Mouse (Mus musculus) neural tube, postnatal 0 days (tissue): ENCODE results near the gene Cd300ld5. TPM values are rescaled to one million over a fixed set of nuclear protein-coding genes. Genes with fewer than 3 reads are reported as not detected.

Experiments
- polyA plus RNA-seq: library from polyadenylated mRNA; unstranded; fragments of >200 nt; fragmentation: Nextera tagmentation; extraction: Ambion mirVana; gene quantifications from 2 replicates; pipeline ENCODE4 v1.2.1, GENCODE M21; 2015

Gene Cd300ld5
- not detected in 2 replicates for polyA plus RNA-seq

DNA sequence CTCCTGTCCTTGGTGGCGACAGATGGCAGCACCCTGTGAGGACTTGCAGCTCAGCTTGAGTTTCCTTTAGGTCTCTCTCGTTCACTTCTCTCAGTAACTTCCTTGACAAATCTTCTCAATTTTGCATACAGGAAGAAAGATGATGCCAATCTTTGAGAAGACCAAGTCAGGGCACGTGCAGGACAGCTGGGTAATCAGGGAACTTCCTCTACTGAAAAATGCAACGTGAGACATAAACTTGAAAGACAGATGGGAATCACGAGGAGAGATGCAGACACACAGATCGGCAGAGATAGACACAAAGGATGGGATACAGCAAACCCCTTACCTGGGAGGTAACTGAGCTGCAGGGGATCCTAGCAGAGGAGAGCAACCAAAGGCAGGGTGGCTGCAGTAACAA lies at the start of gene Cd300ld5:
Gene Cd300ld5 (minus strand): TSS at position 101 of the 400 bp plus-strand sequence.

DNA sequence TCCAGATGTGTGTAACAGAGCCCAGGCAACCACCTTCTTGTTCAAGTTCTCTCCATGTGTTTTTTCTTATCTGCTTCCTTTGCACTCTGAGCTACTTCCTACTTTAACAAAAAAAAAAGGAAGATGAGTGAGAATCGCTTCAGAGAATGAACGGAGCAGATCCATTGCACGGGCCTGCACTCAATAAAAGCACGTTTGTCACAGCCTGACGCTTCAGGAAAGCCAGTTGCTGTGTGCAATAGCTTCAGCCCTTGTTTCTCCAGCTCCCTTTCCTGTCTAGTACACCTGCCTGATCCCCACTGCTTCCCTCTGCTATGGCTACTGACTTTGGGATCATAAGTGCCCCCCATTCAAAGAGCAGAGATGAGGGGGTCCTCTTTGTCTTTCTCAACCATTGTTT lies 24.5 kb upstream of the Cd300ld5 start, which contains the start of gene Cd300e:
Gene Cd300e (minus strand): TSS at position 101 of the 400 bp plus-strand sequence.

DNA sequence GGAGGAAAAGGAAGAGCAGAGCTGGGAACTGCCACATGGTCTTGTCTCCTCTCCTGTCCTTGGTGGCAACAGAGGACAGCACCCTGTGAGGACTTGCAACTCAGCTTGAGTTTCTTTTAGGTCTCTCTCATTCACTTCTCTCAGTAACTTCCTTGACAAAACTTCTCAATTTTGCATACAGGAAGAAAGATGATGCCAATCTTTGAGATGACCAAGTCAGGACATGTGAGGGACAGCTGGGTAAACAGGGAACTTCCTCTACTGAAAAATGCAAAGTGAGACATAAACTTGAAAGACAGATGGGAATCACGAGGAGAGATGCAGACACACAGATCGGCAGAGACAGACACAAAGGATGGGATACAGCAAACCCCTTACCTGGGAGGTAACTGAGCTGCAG lies 10.7 kb upstream of the Cd300ld5 start, which contains the start of gene Cd300ld3:
Gene Cd300ld3 (minus strand): TSS at position 151 of the 400 bp plus-strand sequence.

DNA sequence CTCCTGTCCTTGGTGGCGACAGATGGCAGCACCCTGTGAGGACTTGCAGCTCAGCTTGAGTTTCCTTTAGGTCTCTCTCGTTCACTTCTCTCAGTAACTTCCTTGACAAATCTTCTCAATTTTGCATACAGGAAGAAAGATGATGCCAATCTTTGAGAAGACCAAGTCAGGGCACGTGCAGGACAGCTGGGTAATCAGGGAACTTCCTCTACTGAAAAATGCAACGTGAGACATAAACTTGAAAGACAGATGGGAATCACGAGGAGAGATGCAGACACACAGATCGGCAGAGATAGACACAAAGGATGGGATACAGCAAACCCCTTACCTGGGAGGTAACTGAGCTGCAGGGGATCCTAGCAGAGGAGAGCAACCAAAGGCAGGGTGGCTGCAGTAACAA lies 10.7 kb downstream of the Cd300ld5 start, which contains the start of gene Cd300ld4:
Gene Cd300ld4 (minus strand): TSS at position 101 of the 400 bp plus-strand sequence.

DNA sequence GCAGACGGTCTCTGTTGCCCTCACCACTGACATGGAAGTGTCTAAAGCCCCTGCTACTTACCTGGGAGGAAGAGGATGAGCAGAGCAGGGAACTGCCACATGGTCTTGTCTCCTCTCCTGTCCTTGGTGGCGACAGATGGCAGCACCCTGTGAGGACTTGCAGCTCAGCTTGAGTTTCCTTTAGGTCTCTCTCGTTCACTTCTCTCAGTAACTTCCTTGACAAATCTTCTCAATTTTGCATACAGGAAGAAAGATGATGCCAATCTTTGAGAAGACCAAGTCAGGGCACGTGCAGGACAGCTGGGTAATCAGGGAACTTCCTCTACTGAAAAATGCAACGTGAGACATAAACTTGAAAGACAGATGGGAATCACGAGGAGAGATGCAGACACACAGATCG lies 21.5 kb downstream of the Cd300ld5 start, which contains the start of gene Cd300ld2:
Gene Cd300ld2 (minus strand): TSS at position 101 of the 400 bp plus-strand sequence.

DNA sequence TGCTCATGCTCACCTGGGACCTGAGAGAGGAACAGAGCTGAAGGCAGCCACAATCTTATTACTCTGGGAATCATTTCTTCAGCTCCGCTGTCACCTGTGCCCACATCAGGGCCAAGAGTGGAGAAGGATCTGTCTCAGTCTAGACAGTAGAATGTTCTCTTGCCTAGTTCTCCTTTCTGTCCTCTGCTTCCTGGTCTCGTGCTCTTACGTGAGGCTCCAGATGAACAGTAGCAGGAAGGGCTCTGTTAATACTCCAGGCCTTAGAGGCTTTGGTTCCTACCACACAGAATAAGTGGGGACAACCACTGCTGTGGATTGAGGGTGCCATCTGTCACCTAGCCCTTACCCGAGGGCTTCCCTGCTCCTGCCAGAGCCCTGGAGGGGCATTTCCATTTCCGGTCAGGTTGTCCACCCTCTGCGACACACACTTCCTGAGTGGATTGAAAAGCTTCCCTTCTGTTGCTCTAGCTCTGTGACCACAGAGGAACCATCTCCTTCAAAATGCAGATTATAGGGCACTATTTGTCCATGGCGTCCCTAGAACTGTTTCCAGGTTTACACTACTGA lies 36.0 kb downstream of the Cd300ld5 start, which contains the start of gene Cd300c2:
Gene Cd300c2 (minus strand): TSS at position 407 of the 567 bp plus-strand sequence.

DNA sequence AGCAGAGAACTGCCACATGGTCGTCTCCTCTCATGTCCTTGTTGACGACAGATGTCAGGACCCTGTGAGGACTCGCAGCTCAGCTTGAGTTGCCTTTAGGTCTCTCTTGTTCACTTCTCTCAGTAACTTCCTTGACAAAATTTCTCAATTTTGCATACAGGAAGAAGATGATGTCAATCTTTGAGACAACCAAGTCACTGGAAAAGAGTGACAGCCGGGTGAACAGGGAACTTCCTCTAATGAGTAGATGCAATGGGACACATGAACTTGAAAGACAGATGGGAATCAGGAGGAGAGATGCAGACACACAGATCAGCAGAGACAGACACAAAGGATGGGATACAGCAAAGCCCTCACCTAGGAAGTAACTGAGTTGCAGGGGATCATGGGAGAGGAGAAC lies 47.8 kb downstream of the Cd300ld5 start, which contains the start of gene Cd300ld:
Gene Cd300ld (minus strand): TSS at position 130 of the 400 bp plus-strand sequence.

Other genes starting within 250 kb of the Cd300ld5 start
- gene Btbd17, start 241.8 kb downstream of the Cd300ld5 start, polyA plus RNA-seq = 37.4 and 38.0 TPM in 2 replicates
- gene Gpr142, start 238.8 kb downstream of the Cd300ld5 start, polyA plus RNA-seq = not detected in 2 replicates
- gene Gprc5c, start 186.6 kb downstream of the Cd300ld5 start, polyA plus RNA-seq = 5.5 TPM in 2 replicates
- gene Cd300a, start 147.7 kb downstream of the Cd300ld5 start, polyA plus RNA-seq = 1.2 and 1.4 TPM in 2 replicates
- gene Cd300lb, start 103.4 kb downstream of the Cd300ld5 start, polyA plus RNA-seq = 0.17 TPM in 2 replicates
- not detected in 2 replicates for gene Cd300c, start 68.6 kb downstream of the Cd300ld5 start, polyA plus RNA-seq
- gene Cd300ld, start 47.8 kb downstream of the Cd300ld5 start, polyA plus RNA-seq = 0.25 and 0.28 TPM in 2 replicates
- gene Cd300c2, start 35.9 kb downstream of the Cd300ld5 start, polyA plus RNA-seq = 2.8 and 3.6 TPM in 2 replicates
- gene Cd300ld2, start 21.6 kb downstream of the Cd300ld5 start, polyA plus RNA-seq = not detected in 2 replicates
- not detected in 2 replicates for gene Cd300ld4, start 10.8 kb downstream of the Cd300ld5 start, polyA plus RNA-seq
- gene Cd300ld3, start 10.6 kb upstream of the Cd300ld5 start, polyA plus RNA-seq = not detected in 2 replicates
- 0.09 TPM in 1 of 2 replicates, not detected in the other for gene Cd300e, start 24.4 kb upstream of the Cd300ld5 start, polyA plus RNA-seq
- gene Rab37, start 53.7 kb upstream of the Cd300ld5 start, polyA plus RNA-seq = 0.85 and 1.1 TPM in 2 replicates
- 0.22 and 0.37 TPM in 2 replicates for gene Cd300lf, start 96.2 kb upstream of the Cd300ld5 start, polyA plus RNA-seq
- gene Slc9a3r1, start 125.6 kb upstream of the Cd300ld5 start, polyA plus RNA-seq = 73.8 and 75.1 TPM in 2 replicates
- gene Tmem104, start 149.7 kb upstream of the Cd300ld5 start, polyA plus RNA-seq = 12.9 and 13.5 TPM in 2 replicates
- 19.9 and 21.8 TPM in 2 replicates for gene Nat9, start 150.1 kb upstream of the Cd300ld5 start, polyA plus RNA-seq
- gene Grin2c, start 229.5 kb upstream of the Cd300ld5 start, polyA plus RNA-seq = 0.57 and 0.72 TPM in 2 replicates
- 16.9 and 19.4 TPM in 2 replicates for gene Fdxr, start 239.3 kb upstream of the Cd300ld5 start, polyA plus RNA-seq